Mouse (Mus musculus) B cell, adult 67 days (primary cell): ENCODE measurements around the gene Olfr1240. TPM values are rescaled to one million over a fixed set of nuclear protein-coding genes. Genes with fewer than 3 reads are reported as not detected.

Experiments
- total RNA-seq, 2 experiments: library from RNA; stranded (reverse); gene quantifications; 4 replicates each; pipeline ENCODE4 v1.2.4; 2023

Gene Olfr1240
- not detected for total RNA-seq

GRCm38 (mm10) chr2:89442900-89443299 lies at the start of gene Olfr1240:
Gene Olfr1240, minus strand, starts transcription at chr2:89443000.

GRCm38 (mm10) chr2:89487026-89487425 lies 44.2 kb upstream of the Olfr1240 start, which contains the start of gene Olfr1241:
Gene Olfr1241, minus strand, starts transcription at chr2:89487126.

GRCm38 (mm10) chr2:89420307-89420706 lies 22.5 kb downstream of the Olfr1240 start, which contains the start of gene Olfr1239:
Gene Olfr1239, minus strand, starts transcription at chr2:89420407.

GRCm38 (mm10) chr2:89409576-89409975 lies 33.2 kb downstream of the Olfr1240 start, which contains the start of gene Olfr1238:
Gene Olfr1238, minus strand, starts transcription at chr2:89409676.

Other genes starting within 250 kb of the Olfr1240 start
- gene Olfr1226, start 243.0 kb downstream of the Olfr1240 start, total RNA-seq = not detected
- gene Olfr1228, start 188.9 kb downstream of the Olfr1240 start, total RNA-seq = not detected
- not detected for gene Olfr1229, start 155.0 kb downstream of the Olfr1240 start, total RNA-seq
- gene Olfr1230, start 145.7 kb downstream of the Olfr1240 start, total RNA-seq = not detected
- gene Olfr1231, start 135.9 kb downstream of the Olfr1240 start, total RNA-seq = not detected
- not detected for gene Olfr1232, start 113.3 kb downstream of the Olfr1240 start, total RNA-seq
- not detected for gene Olfr1233, start 100.6 kb downstream of the Olfr1240 start, total RNA-seq
- not detected for gene Olfr1234, start 78.1 kb downstream of the Olfr1240 start, total RNA-seq
- gene Olfr1238, start 33.3 kb downstream of the Olfr1240 start, total RNA-seq = not detected
- gene Olfr1239, start 22.6 kb downstream of the Olfr1240 start, total RNA-seq = not detected
- gene Olfr1241, start 44.1 kb upstream of the Olfr1240 start, total RNA-seq = not detected
- gene Olfr1242, start 55.3 kb upstream of the Olfr1240 start, total RNA-seq = not detected
- gene Olfr1243, start 88.5 kb upstream of the Olfr1240 start, total RNA-seq = not detected
- not detected for gene Olfr1245, start 135.4 kb upstream of the Olfr1240 start, total RNA-seq
- gene Olfr1246, start 150.2 kb upstream of the Olfr1240 start, total RNA-seq = not detected
- under 1 TPM in 1 of 2 experiments, not detected in 1; 0.12 TPM for gene Olfr1247, start 171.1 kb upstream of the Olfr1240 start, total RNA-seq
- not detected for gene Olfr1248, start 175.2 kb upstream of the Olfr1240 start, total RNA-seq
- not detected for gene Olfr1249, start 192.0 kb upstream of the Olfr1240 start, total RNA-seq
- gene Olfr1250, start 218.5 kb upstream of the Olfr1240 start, total RNA-seq = not detected
- gene Olfr1251, start 228.9 kb upstream of the Olfr1240 start, total RNA-seq = not detected